Mouse (Mus musculus): Measurements from ENCODE around the gene Ide.

The Ide gene

GRCm38 (mm10) chr19:37337752-37338151, at the start of gene Ide:
Ide (minus strand) TSS chr19:37337852.
- DNase-seq (ENCODE audit: low spot score in 2 of 2): no peak

GRCm38 (mm10) chr19:37386126-37386525, 48.5 kb upstream of the Ide start:
- DNase-seq (ENCODE audit: low spot score in 2 of 2): no peak

GRCm38 (mm10) chr19:37378816-37379215, 41.2 kb upstream of the Ide start:
- no peak for DNase-seq (ENCODE audit: low spot score in 2 of 2)

GRCm38 (mm10) chr19:37377404-37377990, 39.8 kb upstream of the Ide start:
- no peak for DNase-seq (ENCODE audit: low spot score in 2 of 2)

- DNase-seq (ENCODE audit: low spot score in 2 of 2): no peak
Observed at GRCm38 (mm10) chr19:37376841-37377240, 39.2 kb upstream of the Ide start.

GRCm38 (mm10) chr19:37375755-37376615, 38.3 kb upstream of the Ide start, which contains the start of gene Kif11:
Kif11 (plus strand) TSS chr19:37376403.
- peak; percentile 94 to 96 for DNase-seq (ENCODE audit: low spot score in 2 of 2)

GRCm38 (mm10) chr19:37374941-37375754, 37.5 kb upstream of the Ide start:
- no peak for DNase-seq (ENCODE audit: low spot score in 2 of 2)

GRCm38 (mm10) chr19:37370356-37370755, 32.7 kb upstream of the Ide start:
- DNase-seq (ENCODE audit: low spot score in 2 of 2): peak in 1 of 2 experiments; percentile 5

GRCm38 (mm10) chr19:37369921-37370320, 32.3 kb upstream of the Ide start:
- DNase-seq (ENCODE audit: low spot score in 2 of 2): no peak

- DNase-seq (ENCODE audit: low spot score in 2 of 2): no peak
Observed at GRCm38 (mm10) chr19:37368990-37369389, 31.3 kb upstream of the Ide start.

GRCm38 (mm10) chr19:37363128-37363939, 25.7 kb upstream of the Ide start:
- DNase-seq (ENCODE audit: low spot score in 2 of 2): no peak

- DNase-seq (ENCODE audit: low spot score in 2 of 2): no peak
Observed at GRCm38 (mm10) chr19:37362545-37362944, 24.9 kb upstream of the Ide start.

- no peak for DNase-seq (ENCODE audit: low spot score in 2 of 2)
Observed at GRCm38 (mm10) chr19:37360044-37360443, 22.4 kb upstream of the Ide start.

GRCm38 (mm10) chr19:37353331-37353730, 15.7 kb upstream of the Ide start:
- DNase-seq (ENCODE audit: low spot score in 2 of 2): no peak

GRCm38 (mm10) chr19:37352756-37353155, 15.1 kb upstream of the Ide start:
- DNase-seq (ENCODE audit: low spot score in 2 of 2): no peak

GRCm38 (mm10) chr19:37348952-37349351, 11.3 kb upstream of the Ide start:
- no peak for DNase-seq (ENCODE audit: low spot score in 2 of 2)

GRCm38 (mm10) chr19:37348331-37348730, 10.7 kb upstream of the Ide start:
- no peak for DNase-seq (ENCODE audit: low spot score in 2 of 2)

- no peak for DNase-seq (ENCODE audit: low spot score in 2 of 2)
Observed at GRCm38 (mm10) chr19:37346258-37346657, 8.6 kb upstream of the Ide start.

- no peak for DNase-seq (ENCODE audit: low spot score in 2 of 2)
Observed at GRCm38 (mm10) chr19:37343899-37344298, 6.2 kb upstream of the Ide start.

GRCm38 (mm10) chr19:37340931-37341330, 3.3 kb upstream of the Ide start:
- DNase-seq (ENCODE audit: low spot score in 2 of 2): no peak

- DNase-seq (ENCODE audit: low spot score in 2 of 2): no peak
Observed at GRCm38 (mm10) chr19:37340495-37340894, 2.8 kb upstream of the Ide start.
